Mouse (Mus musculus) kidney, embryonic 14.5 days (tissue): ENCODE results near the gene Spon1. TPM values are rescaled to one million over a fixed set of nuclear protein-coding genes. Genes with fewer than 3 reads are reported as not detected.

Experiments
- ATAC-seq: fragments of 200-750 bp; cut with Nextera tagmentation; 2 replicates; pipeline ENCODE4 v1.8.0; 2017; ENCODE audit warnings: moderate number of reproducible peaks, mild to moderate bottlenecking, moderate TSS enrichment, moderate library complexity; ENCODE audit not compliant: low FRiP score, low TSS enrichment
- H3K27ac ChIP-seq: fragments of 300-500 bp; sonication (generic); 2 replicates; pipeline ENCODE4 v1.5.1; 2014; ENCODE audit warnings: low read depth, mild to moderate bottlenecking, low read length, moderate library complexity, mixed read lengths
- H3K27me3 ChIP-seq: fragments of 300-500 bp; sonication (generic); 2 replicates; pipeline ENCODE4 v1.6.1; 2014; ENCODE audit warnings: mild to moderate bottlenecking, low read length; ENCODE audit not compliant: control insufficient read depth, insufficient read depth
- H3K36me3 ChIP-seq: fragments of 300-500 bp; sonication (generic); 2 replicates; pipeline ENCODE4 v1.6.1; 2014; ENCODE audit warnings: low read length, mixed read lengths; ENCODE audit not compliant: control insufficient read depth, insufficient read depth
- H3K4me1 ChIP-seq: fragments of 300-500 bp; sonication (generic); 2 replicates; pipeline ENCODE4 v1.6.1; 2014; ENCODE audit warnings: low read length, mixed read lengths; ENCODE audit not compliant: control insufficient read depth, insufficient read depth
- H3K4me2 ChIP-seq: fragments of 300-500 bp; sonication (generic); replicated peaks from 2 replicates; pipeline ENCODE4 v1.6.1; 2014; ENCODE audit warnings: low read depth, mild to moderate bottlenecking, low read length
- H3K4me3 ChIP-seq: fragments of 300-500 bp; sonication (generic); 2 replicates; pipeline ENCODE4 v1.5.1; 2014; ENCODE audit warnings: mild to moderate bottlenecking, low read length
- H3K9ac ChIP-seq: fragments of 300-500 bp; sonication (generic); 2 replicates; pipeline ENCODE4 v1.6.1; 2014; ENCODE audit warnings: low read depth, mild to moderate bottlenecking, low read length, moderate library complexity
- H3K9me3 ChIP-seq: fragments of 300-500 bp; sonication (generic); 2 replicates; pipeline ENCODE4 v1.6.1; 2016; ENCODE audit warnings: low read length; ENCODE audit not compliant: control insufficient read depth
- WGBS: fragments of 180-500 bp; shearing (Covaris S2); extraction: QIAGEN DNeasy Blood & Tissue Kit; methylation state at CpG from one replicate; pipeline ENCODE4 v1.1.7; 2014; 5-methylcytosine and 5-hydroxymethylcytosine counted together
- polyA plus RNA-seq: library from polyadenylated mRNA; unstranded; fragments of >200 nt; fragmentation: Nextera tagmentation; extraction: Ambion mirVana; gene quantifications from 2 replicates; pipeline ENCODE4 v1.2.1, GENCODE M21; 2014

Gene Spon1
- polyA plus RNA-seq, 1 experiment from 2014 or later: 8.5 TPM

DNA sequence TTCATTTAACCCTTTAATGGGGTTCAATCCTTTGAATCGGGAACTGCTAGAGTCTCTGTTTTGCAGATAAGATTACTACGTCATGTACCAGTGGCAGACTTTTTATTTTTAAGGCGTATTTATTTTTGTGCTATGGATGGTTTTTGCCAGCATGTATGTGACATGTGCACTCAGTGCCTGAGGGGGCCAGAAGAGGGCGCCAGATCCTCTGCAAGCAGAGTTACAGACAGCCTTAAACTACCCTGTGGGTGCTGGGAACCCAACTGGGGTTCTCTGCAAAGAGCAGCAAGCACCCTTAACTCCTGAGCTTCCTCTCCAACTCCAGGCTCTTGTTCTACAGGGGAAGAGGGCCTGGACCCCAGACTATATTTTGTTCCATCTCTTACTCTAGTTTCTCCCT, 23.2 kb upstream of the Spon1 start:
- WGBS: 96% methylated on average over 4 of the region's 4 CpGs
- no peaks in the 10 kb centered on the region for H3K27me3 ChIP-seq
- H3K4me3 ChIP-seq: no peak overlapping the region
- ATAC-seq: no peak
- H3K9me3 ChIP-seq: no peaks in the 10 kb centered on the region
- H3K4me1 ChIP-seq: peaks cover 6% of the 10 kb centered on the region
- no peak overlapping the region for H3K9ac ChIP-seq
- no peaks in the 10 kb centered on the region for H3K36me3 ChIP-seq
- H3K27ac ChIP-seq: no peak overlapping the region
- no peak overlapping the region for H3K4me2 ChIP-seq

DNA sequence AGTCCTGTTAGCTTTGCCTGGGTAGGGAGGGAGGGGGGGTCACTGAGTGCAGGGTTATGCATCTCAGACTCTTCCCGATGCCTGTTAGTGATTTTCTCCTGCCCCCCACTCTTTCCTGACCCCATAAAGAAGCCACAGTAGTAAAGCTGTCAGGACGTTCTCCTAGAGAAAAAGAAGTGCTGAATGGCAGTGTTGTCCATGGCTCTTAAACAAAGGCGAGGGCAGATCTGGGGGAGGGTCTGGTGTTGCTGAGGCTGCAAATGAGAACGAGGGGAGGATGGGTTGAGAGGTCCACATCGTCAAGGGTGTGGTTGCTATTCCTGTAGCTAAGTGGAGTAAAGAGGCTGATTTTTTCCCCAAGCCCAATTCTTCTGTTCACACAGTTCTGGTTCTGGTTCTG, 21.8 kb upstream of the Spon1 start:
- Histone ChIP-seq H3K27ac (no peak overlapping the region), H3K9me3 (no peaks in the 10 kb centered on the region), H3K36me3 (no peaks in the 10 kb centered on the region), H3K9ac (no peak overlapping the region), H3K4me2 (no peak overlapping the region), H3K4me1 (peaks cover 6% of the 10 kb centered on the region), H3K27me3 (no peaks in the 10 kb centered on the region), H3K4me3 (no peak overlapping the region)
- 6% methylated on average over 5 of the region's 5 CpGs for WGBS
- ATAC-seq: peak; percentile 86

- H3K36me3 ChIP-seq: no peaks in the 10 kb centered on the region
- no peaks in the 10 kb centered on the region for H3K4me1 ChIP-seq
- H3K4me3 ChIP-seq: no peak overlapping the region
- no peak overlapping the region for H3K4me2 ChIP-seq
- H3K27ac ChIP-seq: no peak overlapping the region
- no peaks in the 10 kb centered on the region for H3K9me3 ChIP-seq
- H3K9ac ChIP-seq: no peak overlapping the region
- 47% methylated on average over 2 of the region's 2 CpGs for WGBS
- H3K27me3 ChIP-seq: no peaks in the 10 kb centered on the region
- ATAC-seq: peak; percentile 71; the same call in 1 of the 2 replicates
Measured at GRCm38 (mm10) chr7:113756616-113757015, 9.2 kb upstream of the Spon1 start.

GRCm38 (mm10) chr7:113759212-113759611, 6.6 kb upstream of the Spon1 start:
- WGBS: 21% methylated on average over 1 of the region's 1 CpGs
- H3K36me3 ChIP-seq: no peaks in the 10 kb centered on the region
- no peak overlapping the region for H3K4me3 ChIP-seq
- H3K4me2 ChIP-seq: no peak overlapping the region
- peaks cover 5% of the 10 kb centered on the region for H3K9me3 ChIP-seq
- no peak overlapping the region for H3K9ac ChIP-seq
- 0 out of 2 replicates have a peak, but pooled peaks cover 3% of the 10 kb centered on the region for H3K4me1 ChIP-seq
- H3K27ac ChIP-seq: no peak overlapping the region
- H3K27me3 ChIP-seq: no peaks in the 10 kb centered on the region
- peak; percentile 60; the same call in 1 of the 2 replicates for ATAC-seq

GRCm38 (mm10) chr7:113765133-113765532, 665 bp upstream of the Spon1 start:
- Histone ChIP-seq H3K27me3 (peaks cover 15% of the 10 kb centered on the region), H3K9me3 (peaks cover 5% of the 10 kb centered on the region)
- WGBS: 88% methylated on average over 5 of the region's 5 CpGs

DNA sequence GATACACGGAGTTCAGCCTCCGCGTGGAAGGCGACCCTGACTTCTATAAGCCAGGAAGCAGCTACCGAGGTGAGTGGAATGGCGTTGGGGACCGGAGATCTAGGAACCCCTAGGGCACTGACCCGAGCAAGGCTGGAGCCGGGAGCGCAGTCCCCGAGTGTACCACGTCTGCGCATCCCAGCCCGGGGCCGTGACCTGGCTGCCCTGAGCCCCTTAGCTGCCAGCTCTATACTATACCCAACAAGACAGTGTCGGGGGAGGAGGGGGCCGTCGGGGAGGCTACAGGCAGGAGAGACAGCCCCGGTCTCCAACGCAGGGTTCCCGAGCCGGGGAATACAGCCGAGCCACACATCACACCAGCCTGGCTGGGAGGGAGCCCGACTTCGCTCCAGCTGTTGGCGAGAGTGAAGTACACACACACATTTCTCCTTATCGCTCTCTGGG, 722 bp downstream of the Spon1 start:
- under 1% methylated on average over 27 of the region's 27 CpGs for WGBS
- H3K9ac ChIP-seq: peak overlapping the region; percentile 53; the same call in 1 of the 2 replicates
- H3K9me3 ChIP-seq: peaks cover 5% of the 10 kb centered on the region
- H3K4me1 ChIP-seq: 0 out of 2 replicates have a peak, but pooled peaks cover 3% of the 10 kb centered on the region
- ATAC-seq: peak; percentile 60
- peak overlapping the region; percentile 52 for H3K4me3 ChIP-seq
- no peak overlapping the region for H3K27ac ChIP-seq
- peaks cover 15% of the 10 kb centered on the region for H3K27me3 ChIP-seq
- no peaks in the 10 kb centered on the region for H3K36me3 ChIP-seq
- H3K4me2 ChIP-seq: peak overlapping the region; percentile 80

More at GRCm38 (mm10) chr7:113765133-113765532, 665 bp upstream of the Spon1 start:
- no peak overlapping the region for H3K4me3 ChIP-seq
- H3K4me1 ChIP-seq: 0 out of 2 replicates have a peak, but pooled peaks cover 3% of the 10 kb centered on the region
- H3K36me3 ChIP-seq: no peaks in the 10 kb centered on the region
- H3K9ac ChIP-seq: no peak overlapping the region
- H3K27ac ChIP-seq: no peak overlapping the region
- no peak for ATAC-seq
- no peak overlapping the region for H3K4me2 ChIP-seq

- H3K4me2 ChIP-seq: no peak overlapping the region
- ATAC-seq: no peak
- no peak overlapping the region for H3K27ac ChIP-seq
- no peaks in the 10 kb centered on the region for H3K4me1 ChIP-seq
- H3K36me3 ChIP-seq: no peaks in the 10 kb centered on the region
- peaks cover 15% of the 10 kb centered on the region for H3K27me3 ChIP-seq
- H3K4me3 ChIP-seq: no peak overlapping the region
- 32% methylated on average over 6 of the region's 6 CpGs for WGBS
- H3K9me3 ChIP-seq: peaks cover 9% of the 10 kb centered on the region
- H3K9ac ChIP-seq: no peak overlapping the region
Measured at GRCm38 (mm10) chr7:113767546-113767945, 1.7 kb downstream of the Spon1 start.

GRCm38 (mm10) chr7:113768174-113768935, 2.6 kb downstream of the Spon1 start:
- Histone ChIP-seq H3K27me3 (peaks cover 15% of the 10 kb centered on the region), H3K4me3 (no peak overlapping the region), H3K27ac (no peak overlapping the region), H3K36me3 (no peaks in the 10 kb centered on the region), H3K9me3 (peaks cover 5% of the 10 kb centered on the region; the same call in 1 of the 2 replicates), H3K9ac (no peak overlapping the region), H3K4me1 (no peaks in the 10 kb centered on the region), H3K4me2 (no peak overlapping the region)
- no peak for ATAC-seq
- WGBS: 60% methylated on average over 6 of the region's 6 CpGs

GRCm38 (mm10) chr7:113769281-113769680, 3.5 kb downstream of the Spon1 start:
- Histone ChIP-seq H3K9me3 (peaks cover 5% of the 10 kb centered on the region; the same call in 1 of the 2 replicates), H3K4me2 (no peak overlapping the region), H3K4me3 (no peak overlapping the region), H3K27ac (no peak overlapping the region), H3K36me3 (no peaks in the 10 kb centered on the region), H3K9ac (no peak overlapping the region), H3K4me1 (no peaks in the 10 kb centered on the region), H3K27me3 (peaks cover 15% of the 10 kb centered on the region)
- ATAC-seq: no peak
- WGBS: 32% methylated on average over 6 of the region's 6 CpGs
